Mouse (Mus musculus) lung, postnatal 0 days (tissue): ENCODE measurements around the gene Gmppa. TPM values are rescaled to one million over a fixed set of nuclear protein-coding genes. Genes with fewer than 3 reads are reported as not detected.
A peak's percentile ranks its signal among the peaks of the same experiment; 100 is the strongest.

ENCODE experiments used
- ATAC-seq: fragments of 200-750 bp; cut with Nextera tagmentation; 2 replicates; pipeline ENCODE4 v1.8.0; 2017; ENCODE audit warnings: moderate library complexity
- DNase-seq: peaks from one replicate; pipeline ENCODE4 v3.0.0-alpha.2; 2016; ENCODE audit warnings: low spot score
- H3K27ac ChIP-seq: fragments of 300-500 bp; sonication (generic); 2 replicates; pipeline ENCODE4 v1.5.1; 2014; ENCODE audit warnings: antibody characterized with exemption, mild to moderate bottlenecking, low read length, mixed read lengths
- H3K27me3 ChIP-seq: fragments of 300-500 bp; sonication (generic); replicated peaks from 2 replicates; pipeline ENCODE4 v1.6.1; 2014; ENCODE audit warnings: low read length, mixed read lengths; ENCODE audit not compliant: insufficient read depth
- H3K36me3 ChIP-seq: fragments of 300-500 bp; sonication (generic); 2 replicates; pipeline ENCODE4 v1.6.1; 2014; ENCODE audit warnings: low read length, mixed read lengths; ENCODE audit not compliant: insufficient read depth
- H3K4me1 ChIP-seq: fragments of 300-500 bp; sonication (generic); 2 replicates; pipeline ENCODE4 v1.6.1; 2014; ENCODE audit warnings: antibody characterized with exemption, low read depth, low read length, mixed read lengths; ENCODE audit not compliant: insufficient read depth
- H3K4me2 ChIP-seq: fragments of 300-500 bp; sonication (generic); replicated peaks from 2 replicates; pipeline ENCODE4 v1.6.1; 2014; ENCODE audit warnings: low read depth, mild to moderate bottlenecking, low read length, moderate library complexity, mixed read lengths
- H3K4me3 ChIP-seq: fragments of 300-500 bp; sonication (generic); 2 replicates; pipeline ENCODE4 v1.5.1; 2014; ENCODE audit warnings: low read depth, low read length
- H3K9ac ChIP-seq: fragments of 300-500 bp; sonication (generic); replicated peaks from 2 replicates; pipeline ENCODE4 v1.6.1; 2014; ENCODE audit warnings: low read depth, mild to moderate bottlenecking
- H3K9me3 ChIP-seq: fragments of 300-500 bp; sonication (generic); 2 replicates; pipeline ENCODE4 v1.6.1; 2016; ENCODE audit warnings: low read length, mixed read lengths
- CTCF ChIP-seq: IDR thresholded peaks from 2 replicates; pipeline ENCODE4 v1.5.1; 2016; ENCODE audit warnings: antibody characterized with exemption, mild to moderate bottlenecking
- EP300 ChIP-seq: IDR thresholded peaks from 2 replicates; pipeline ENCODE4 v1.6.1; 2016; ENCODE audit warnings: antibody characterized with exemption, mild to moderate bottlenecking, control low read depth
- whole genome bisulfite sequencing: fragments of 180-500 bp; shearing (Covaris S2); extraction: QIAGEN DNeasy Blood & Tissue Kit; methylation state at CpG from one replicate; pipeline ENCODE4 v1.1.7; 2014; 5-methylcytosine and 5-hydroxymethylcytosine counted together
- polyA plus RNA-seq: library from polyadenylated mRNA; unstranded; fragments of >200 nt; fragmentation: Nextera tagmentation; extraction: Ambion mirVana; gene quantifications from 2 replicates; pipeline ENCODE4 v1.2.1, GENCODE M21; 2015

The Gmppa gene
- polyA plus RNA-seq, 1 experiment from 2014 or later, result 58.9 TPM

DNA sequence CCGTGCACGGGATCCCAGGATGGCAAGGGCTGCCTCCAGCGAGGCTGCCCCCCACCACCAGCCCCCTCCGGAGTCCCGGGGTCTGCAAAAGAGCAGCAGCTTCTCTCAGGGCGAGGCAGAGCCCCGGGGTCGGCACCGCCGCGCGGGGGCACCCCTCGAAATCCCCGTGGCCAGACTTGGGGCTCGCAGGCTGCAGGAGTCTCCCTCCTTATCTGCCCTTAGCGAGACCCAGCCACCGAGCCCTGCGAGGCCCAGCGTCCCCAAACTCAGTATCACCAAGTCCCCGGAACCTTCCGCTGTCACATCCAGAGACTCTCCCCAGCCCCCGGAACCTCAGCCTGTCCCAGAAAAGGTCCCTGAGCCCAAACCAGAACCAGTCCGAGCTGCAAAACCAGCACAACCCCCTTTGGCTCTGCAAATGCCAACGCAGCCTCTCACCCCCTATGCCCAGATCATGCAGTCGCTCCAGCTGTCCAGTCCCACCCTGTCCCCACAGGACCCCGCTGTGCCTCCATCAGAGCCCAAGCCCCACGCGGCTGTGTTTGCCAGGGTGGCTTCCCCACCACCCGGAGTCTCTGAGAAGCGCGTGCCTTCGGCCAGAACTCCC lies 13.4 kb upstream of the Gmppa start:
- Histone ChIP-seq H3K36me3 (no peaks in the 10 kb centered on the region), H3K4me2 (peak overlapping the region; percentile 58), H3K4me3 (peak overlapping the region; percentile 29), H3K9me3 (no peaks in the 10 kb centered on the region), H3K27me3 (peaks cover 16% of the 10 kb centered on the region), H3K27ac (no peak overlapping the region), H3K4me1 (0 out of 2 replicates have a peak, but pooled peaks cover 6% of the 10 kb centered on the region), H3K9ac (no peak overlapping the region)
- WGBS, result 8% methylated on average over 25 of the region's 32 CpGs
- ATAC-seq, result no peak
- DNase-seq, result no peak
- TF ChIP-seq CTCF (no peak), EP300 (no peak)

DNA sequence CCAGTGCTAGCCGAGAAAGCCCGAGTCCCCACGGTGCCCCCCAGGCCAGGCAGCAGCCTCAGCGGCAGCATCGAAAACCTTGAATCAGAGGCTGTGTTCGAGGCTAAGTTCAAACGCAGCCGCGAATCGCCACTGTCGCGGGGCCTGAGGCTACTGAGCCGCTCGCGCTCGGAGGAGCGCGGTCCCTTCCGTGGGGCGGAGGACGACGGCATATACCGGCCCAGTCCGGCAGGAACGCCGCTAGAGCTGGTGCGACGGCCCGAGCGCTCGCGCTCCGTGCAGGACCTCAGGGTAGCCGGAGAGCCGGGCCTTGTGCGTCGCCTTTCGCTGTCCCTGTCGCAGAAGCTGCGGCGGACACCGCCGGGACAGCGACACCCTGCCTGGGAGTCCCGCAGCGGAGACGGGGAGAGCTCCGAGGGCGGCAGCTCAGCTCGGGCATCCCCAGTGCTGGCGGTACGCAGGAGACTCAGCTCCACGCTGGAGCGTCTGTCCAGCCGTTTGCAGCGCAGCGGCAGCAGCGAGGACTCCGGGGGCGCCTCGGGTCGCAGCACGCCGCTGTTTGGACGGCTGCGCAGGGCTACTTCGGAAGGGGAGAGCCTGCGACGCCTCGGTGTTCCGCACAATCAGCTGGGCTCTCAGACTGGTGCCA lies 12.8 kb upstream of the Gmppa start:
- 0 out of 2 replicates have a peak, but pooled peaks have one; percentile 11 for TF ChIP-seq CTCF
- no peak for TF ChIP-seq EP300
- Histone ChIP-seq H3K4me3 (peak overlapping the region; percentile 29), H3K9ac (0 out of 2 replicates have a peak overlapping the region, but pooled peaks have one; percentile 13), H3K4me1 (0 out of 2 replicates have a peak, but pooled peaks cover 6% of the 10 kb centered on the region), H3K4me2 (peak overlapping the region; percentile 58), H3K9me3 (no peaks in the 10 kb centered on the region), H3K27ac (no peak overlapping the region), H3K27me3 (peaks cover 16% of the 10 kb centered on the region), H3K36me3 (no peaks in the 10 kb centered on the region)
- DNase-seq (peak; percentile 33), ATAC-seq (peak; percentile 71)
- 5% methylated on average over 58 of the region's 71 CpGs for WGBS

DNA sequence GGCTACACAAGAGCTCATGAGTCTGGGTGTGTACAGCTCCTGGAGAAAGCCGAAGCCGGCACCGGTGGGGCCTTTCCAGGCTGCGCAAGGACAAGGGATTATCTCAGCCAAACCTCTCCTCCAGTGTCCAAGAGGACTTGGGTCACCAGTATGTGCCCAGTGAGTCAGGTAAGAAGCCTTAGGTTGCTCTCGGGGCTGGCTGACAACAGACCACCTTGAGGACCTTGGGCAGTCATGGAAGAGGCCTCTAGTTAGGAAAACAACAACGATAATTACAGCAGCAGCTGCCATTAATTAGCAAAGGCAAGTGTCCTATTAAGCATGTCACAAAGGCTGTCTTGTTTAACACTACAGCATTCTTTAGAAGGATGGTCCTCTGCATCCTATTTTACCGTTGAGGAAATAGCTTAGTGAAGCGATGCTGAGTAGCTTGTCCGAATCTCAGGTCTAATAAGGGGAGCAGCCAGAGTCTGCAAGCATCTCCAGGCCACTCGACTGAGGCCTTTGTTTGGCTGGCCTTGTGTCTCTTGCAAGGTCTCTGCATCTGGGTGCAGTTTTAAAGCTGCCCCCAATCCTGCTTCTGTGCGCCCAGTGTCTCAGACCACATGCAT lies 11.8 kb upstream of the Gmppa start:
- no peak for ATAC-seq
- DNase-seq, result no peak
- TF ChIP-seq CTCF (no peak), EP300 (no peak)
- no peaks in the 10 kb centered on the region for H3K9me3 ChIP-seq
- H3K4me1 ChIP-seq, result 0 out of 2 replicates have a peak, but pooled peaks cover 6% of the 10 kb centered on the region
- H3K4me2 ChIP-seq, result no peak overlapping the region
- WGBS, result 81% methylated on average over 11 of the region's 11 CpGs
- H3K27me3 ChIP-seq, result peaks cover 16% of the 10 kb centered on the region
- no peak overlapping the region for H3K4me3 ChIP-seq
- no peak overlapping the region for H3K9ac ChIP-seq
- H3K27ac ChIP-seq, result no peak overlapping the region
- H3K36me3 ChIP-seq, result no peaks in the 10 kb centered on the region

DNA sequence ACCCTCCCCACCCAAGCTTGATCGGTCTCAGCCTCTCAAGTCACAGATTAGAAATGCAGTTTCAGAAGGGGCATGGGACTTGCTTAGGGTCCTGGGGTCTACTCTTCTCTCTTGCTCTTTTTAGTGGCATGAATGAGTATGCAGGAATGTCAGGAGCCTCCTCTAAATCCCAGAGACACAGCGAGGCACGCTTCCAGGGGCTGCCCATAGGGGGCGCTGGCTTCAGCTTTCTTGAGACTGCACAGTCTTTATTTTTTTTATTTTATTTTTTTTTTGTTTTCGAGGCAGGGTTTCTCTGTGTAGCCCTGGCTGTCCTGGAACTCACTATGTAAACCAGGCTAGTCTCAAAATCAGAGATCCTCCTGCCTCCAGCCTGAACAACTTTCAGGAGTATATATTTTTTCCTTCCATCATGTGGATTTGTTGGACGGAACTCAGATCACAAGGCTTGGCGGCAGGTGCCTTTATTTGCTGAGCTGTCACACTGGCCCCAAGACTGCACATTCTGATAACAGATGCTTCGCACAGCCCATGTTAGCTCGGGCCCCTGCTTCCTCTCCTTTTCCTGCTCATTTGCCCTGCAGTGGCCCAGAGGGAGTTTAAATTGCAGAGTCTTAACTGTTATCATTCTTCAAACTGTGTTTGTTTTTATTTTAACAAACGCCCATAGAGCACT lies 9.8 kb upstream of the Gmppa start:
- TF ChIP-seq EP300, result no peak
- peak; percentile 72 for TF ChIP-seq CTCF
- H3K4me3 ChIP-seq, result no peak overlapping the region
- H3K27ac ChIP-seq, result no peak overlapping the region
- ATAC-seq, result no peak
- no peak overlapping the region for H3K9ac ChIP-seq
- DNase-seq, result peak; percentile 58
- 19% methylated on average over 10 of the region's 10 CpGs for WGBS
- H3K27me3 ChIP-seq, result peaks cover 16% of the 10 kb centered on the region
- H3K36me3 ChIP-seq, result no peaks in the 10 kb centered on the region
- 0 out of 2 replicates have a peak, but pooled peaks cover 6% of the 10 kb centered on the region for H3K4me1 ChIP-seq
- H3K4me2 ChIP-seq, result no peak overlapping the region
- H3K9me3 ChIP-seq, result no peaks in the 10 kb centered on the region

DNA sequence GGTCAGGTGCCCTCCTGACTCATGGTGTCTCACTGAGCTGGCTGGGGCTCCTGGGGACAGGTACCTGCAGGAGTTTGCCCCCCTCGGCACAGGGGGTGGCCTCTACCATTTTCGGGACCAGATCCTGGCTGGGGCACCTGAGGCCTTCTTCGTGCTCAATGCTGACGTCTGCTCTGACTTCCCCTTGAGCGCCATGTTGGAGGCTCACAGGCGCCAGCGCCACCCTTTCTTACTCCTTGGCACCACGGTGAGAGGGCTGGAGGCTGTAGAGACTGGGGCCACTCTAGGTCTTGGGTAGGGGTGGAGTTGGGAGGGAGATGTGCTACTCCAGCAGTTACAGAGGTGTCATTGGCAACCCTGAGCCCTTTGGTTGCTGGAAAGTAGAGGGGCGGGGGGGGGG lies 3.1 kb downstream of the Gmppa start:
- WGBS, result 81% methylated on average over 6 of the region's 9 CpGs
- peaks cover 12% of the 10 kb centered on the region for H3K36me3 ChIP-seq
- ATAC-seq, result no peak
- no peak overlapping the region for H3K4me2 ChIP-seq
- H3K4me3 ChIP-seq, result no peak overlapping the region
- no peaks in the 10 kb centered on the region for H3K27me3 ChIP-seq
- no peaks in the 10 kb centered on the region for H3K9me3 ChIP-seq
- no peak for DNase-seq
- no peak overlapping the region for H3K9ac ChIP-seq
- H3K4me1 ChIP-seq, result peaks cover 9% of the 10 kb centered on the region; the same call in 1 of the 2 replicates
- no peak for TF ChIP-seq CTCF
- TF ChIP-seq EP300, result no peak
- no peak overlapping the region for H3K27ac ChIP-seq

DNA sequence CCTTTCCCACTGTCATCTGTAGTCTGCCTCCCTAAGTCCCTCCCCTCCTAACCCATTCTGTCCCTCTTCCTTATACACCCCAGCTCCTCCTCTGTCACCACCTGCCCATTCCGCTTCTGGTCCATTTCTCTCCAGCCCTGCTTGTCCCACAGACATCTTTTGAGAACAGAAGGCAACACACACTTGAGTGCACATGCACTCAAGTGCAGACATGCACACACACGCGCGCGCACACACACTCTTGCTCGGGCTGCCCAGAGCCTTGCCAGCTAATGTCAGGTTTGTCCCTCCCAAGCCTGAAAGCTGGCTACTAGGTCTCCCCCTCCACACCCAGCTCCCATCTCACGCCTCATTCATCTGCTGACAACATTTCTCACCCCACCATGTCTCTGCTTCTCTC lies 4.9 kb downstream of the Gmppa start:
- Histone ChIP-seq H3K9me3 (no peaks in the 10 kb centered on the region), H3K9ac (no peak overlapping the region), H3K4me3 (no peak overlapping the region), H3K27me3 (0 out of 2 replicates have a peak, but pooled peaks cover 4% of the 10 kb centered on the region), H3K27ac (no peak overlapping the region), H3K36me3 (peaks cover 12% of the 10 kb centered on the region), H3K4me2 (no peak overlapping the region), H3K4me1 (peaks cover 9% of the 10 kb centered on the region; the same call in 1 of the 2 replicates)
- TF ChIP-seq CTCF (no peak), EP300 (no peak)
- ATAC-seq (no peak), DNase-seq (no peak)
- WGBS, result 92% methylated on average over 7 of the region's 7 CpGs
